Mouse (Mus musculus): ENCODE results near the gene Gtdc1.

DNA sequence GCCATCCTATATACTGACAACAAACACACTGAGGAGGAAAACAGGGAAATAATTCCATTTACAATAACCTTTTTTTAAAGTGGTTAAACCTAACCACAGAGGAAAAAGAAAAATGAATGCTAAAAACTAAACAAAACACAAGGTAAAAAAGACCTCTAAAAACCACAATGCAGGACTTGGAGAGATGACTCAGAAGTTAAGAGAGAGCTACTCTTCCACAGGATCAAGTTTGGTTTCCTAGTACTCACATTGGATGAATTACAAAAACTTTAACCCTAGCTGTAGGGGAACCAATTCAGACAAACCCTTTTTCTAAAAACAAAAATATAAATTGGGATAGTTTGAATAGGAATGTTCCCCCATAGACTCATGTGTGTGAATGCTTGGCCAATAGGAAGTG is 77.8 kb downstream of the Gtdc1 start:
- TF ChIP-seq CTCF (IDR thresholded peaks at IDR 0.05; ENCODE audit: low read depth): no peak
- no peak for TF ChIP-seq EP300 (IDR thresholded peaks at IDR 0.05; ENCODE audit: low read depth)
